Mouse (Mus musculus): Measurements from ENCODE around the gene Slc2a5. TPM values are rescaled to one million over a fixed set of nuclear protein-coding genes. Genes with fewer than 3 reads are reported as not detected.

Slc2a5 gene
- polyA plus RNA-seq, 1 experiment from 2014 or later: 1.7 TPM

DNA sequence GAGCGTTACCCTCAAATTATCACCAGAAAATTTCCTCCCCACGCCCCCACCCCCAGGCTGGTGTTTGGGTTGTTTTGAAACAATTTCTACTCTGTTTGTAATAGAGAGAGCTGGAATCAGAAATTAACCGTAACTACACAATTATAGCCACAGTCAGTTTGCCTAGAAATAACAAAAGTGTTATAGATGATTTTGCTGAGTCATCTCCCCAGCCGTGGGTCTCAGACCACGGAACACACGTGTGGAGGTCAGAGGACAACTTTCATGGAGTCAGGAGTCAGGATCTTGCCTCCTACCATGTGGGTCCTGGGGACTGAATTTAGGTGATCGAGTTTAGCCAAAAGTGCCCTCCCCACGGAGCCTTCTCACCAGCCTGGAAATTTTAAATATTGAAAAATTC, 58.0 kb downstream of the Slc2a5 start:
- Histone ChIP-seq H3K27me3 (no peaks in the 10 kb centered on the region), H3K36me3 (ENCODE audit: poor library complexity, severe bottlenecking) (no peaks in the 10 kb centered on the region), H3K27ac (no peak overlapping the region), H3K4me2 (no peak overlapping the region), H3K4me3 (no peak overlapping the region), H3K4me1 (0 out of 2 replicates have a peak, but pooled peaks cover 3% of the 10 kb centered on the region), H3K9ac (no peak overlapping the region), H3K9me3 (replicated peaks) (no peaks in the 10 kb centered on the region)
- no peak for ATAC-seq
- 80% methylated on average over 8 of the region's 8 CpGs for WGBS

DNA sequence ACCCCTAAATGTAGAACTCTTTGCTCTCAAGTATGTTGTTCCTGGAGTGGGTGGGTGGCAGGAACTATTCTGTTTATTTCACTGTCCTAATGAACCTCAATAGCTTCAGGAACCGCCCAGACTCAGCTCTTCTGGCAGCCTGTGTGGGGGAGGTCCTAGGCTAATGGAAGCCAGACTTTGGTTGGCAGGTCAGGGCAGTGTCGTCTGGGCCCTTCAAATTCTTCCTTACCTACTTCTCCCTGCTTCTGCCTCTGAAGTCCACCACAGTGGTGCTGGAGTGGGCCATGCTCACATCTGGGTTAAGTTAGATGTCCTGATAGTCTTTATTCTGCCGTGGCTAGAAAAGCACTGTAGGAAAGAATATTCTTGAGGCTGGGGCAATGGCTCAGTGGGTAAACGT, 59.0 kb downstream of the Slc2a5 start:
- Histone ChIP-seq H3K9me3 (replicated peaks) (no peaks in the 10 kb centered on the region), H3K4me3 (no peak overlapping the region), H3K9ac (no peak overlapping the region), H3K27ac (no peak overlapping the region), H3K4me2 (no peak overlapping the region), H3K4me1 (0 out of 2 replicates have a peak, but pooled peaks cover 3% of the 10 kb centered on the region), H3K27me3 (no peaks in the 10 kb centered on the region), H3K36me3 (ENCODE audit: poor library complexity, severe bottlenecking) (no peaks in the 10 kb centered on the region)
- no peak for ATAC-seq
- WGBS: 55% methylated on average over 4 of the region's 4 CpGs

DNA sequence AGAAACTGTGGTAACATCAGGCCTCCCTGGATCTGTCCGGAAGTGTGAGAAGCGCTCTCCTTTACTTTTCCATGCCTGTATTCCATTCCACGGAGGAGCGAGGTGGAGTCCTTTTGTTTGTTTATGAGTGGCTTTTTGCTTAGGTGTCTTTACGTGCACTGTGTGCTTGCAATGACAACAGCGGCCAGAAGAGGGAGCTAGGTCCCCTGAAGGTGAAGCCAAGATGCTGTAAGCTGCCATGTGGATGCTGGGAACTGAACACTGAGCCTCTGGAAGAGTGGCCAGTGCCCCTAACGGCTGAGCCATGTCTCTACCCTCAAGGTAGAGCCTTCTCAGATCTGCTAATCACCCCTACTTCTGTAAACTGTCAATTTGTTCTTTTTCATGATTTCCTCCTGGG, 62.2 kb downstream of the Slc2a5 start:
- 0 out of 2 replicates have a peak, but pooled peaks cover 3% of the 10 kb centered on the region for H3K4me1 ChIP-seq
- no peak overlapping the region for H3K4me3 ChIP-seq
- no peak overlapping the region for H3K9ac ChIP-seq
- H3K36me3 ChIP-seq (ENCODE audit: poor library complexity, severe bottlenecking): no peaks in the 10 kb centered on the region
- no peak for ATAC-seq
- H3K27ac ChIP-seq: no peak overlapping the region
- no peak overlapping the region for H3K4me2 ChIP-seq
- H3K9me3 ChIP-seq (replicated peaks): no peaks in the 10 kb centered on the region
- 91% methylated on average over 7 of the region's 7 CpGs for WGBS
- no peaks in the 10 kb centered on the region for H3K27me3 ChIP-seq

DNA sequence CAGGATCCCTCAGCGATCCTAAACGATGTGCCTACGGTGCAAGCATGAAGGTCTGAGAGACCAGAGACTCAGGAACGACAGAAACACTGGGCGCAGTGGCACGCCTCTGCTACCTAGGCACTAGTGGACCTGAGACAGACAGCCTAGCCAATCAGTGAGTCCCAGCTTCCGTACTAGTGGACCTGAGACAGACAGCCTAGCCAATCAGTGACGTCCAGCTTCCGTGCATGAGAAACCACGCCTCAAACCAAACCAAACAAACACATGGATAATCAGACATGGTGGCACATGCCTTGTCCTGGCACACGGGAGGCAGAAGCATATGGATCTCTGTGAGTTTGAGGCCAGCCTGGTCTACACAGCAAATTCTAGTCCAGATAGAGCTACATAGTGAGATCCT, 69.2 kb downstream of the Slc2a5 start:
- H3K9me3 ChIP-seq (replicated peaks): no peaks in the 10 kb centered on the region
- WGBS: 48% methylated on average over 11 of the region's 11 CpGs
- H3K4me1 ChIP-seq: no peaks in the 10 kb centered on the region
- H3K27ac ChIP-seq: no peak overlapping the region
- no peaks in the 10 kb centered on the region for H3K36me3 ChIP-seq (ENCODE audit: poor library complexity, severe bottlenecking)
- H3K27me3 ChIP-seq: no peaks in the 10 kb centered on the region
- no peak for ATAC-seq
- no peak overlapping the region for H3K9ac ChIP-seq
- H3K4me2 ChIP-seq: no peak overlapping the region
- H3K4me3 ChIP-seq: no peak overlapping the region

DNA sequence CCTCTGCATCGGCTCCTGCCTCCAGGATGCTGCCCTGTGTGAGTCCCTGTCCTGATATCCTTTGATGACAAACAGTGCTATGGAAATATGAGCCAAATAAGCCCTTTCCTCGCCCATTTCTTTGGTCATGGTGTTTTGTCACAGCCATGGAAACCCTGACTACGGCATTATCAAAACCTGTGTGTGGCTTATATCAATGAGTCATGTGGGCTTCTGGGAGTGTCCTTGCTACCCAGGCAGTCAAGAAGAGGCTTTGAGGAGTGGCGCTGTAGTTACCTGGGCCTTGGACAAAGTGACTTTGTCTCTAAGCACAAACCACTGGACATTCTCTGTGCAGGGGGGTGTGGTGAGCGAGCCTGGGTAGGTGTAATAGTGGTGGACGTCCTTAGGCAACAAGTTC, 73.1 kb downstream of the Slc2a5 start:
- WGBS: 85% methylated on average over 6 of the region's 6 CpGs
- no peak for ATAC-seq

More for the DNA sequence above, 73.1 kb downstream of the Slc2a5 start:
- Histone ChIP-seq H3K27me3 (no peaks in the 10 kb centered on the region), H3K4me2 (no peak overlapping the region), H3K9me3 (replicated peaks) (no peaks in the 10 kb centered on the region), H3K4me1 (no peaks in the 10 kb centered on the region), H3K4me3 (no peak overlapping the region), H3K36me3 (ENCODE audit: poor library complexity, severe bottlenecking) (no peaks in the 10 kb centered on the region), H3K9ac (no peak overlapping the region), H3K27ac (no peak overlapping the region)

Other genes with a start within 250 kb of the Slc2a5 start
- gene Spsb1, start 164.2 kb upstream of the Slc2a5 start, polyA plus RNA-seq (2015; fragmentation: Nextera tagmentation; extraction: Ambion mirVana): 4.5 and 5.1 TPM in 2 replicates
- gene H6pd, start 110.3 kb upstream of the Slc2a5 start, polyA plus RNA-seq (2015; fragmentation: Nextera tagmentation; extraction: Ambion mirVana): 0.98 and 1.4 TPM in 2 replicates
- gene Gpr157, start 31.9 kb upstream of the Slc2a5 start, polyA plus RNA-seq (2015; fragmentation: Nextera tagmentation; extraction: Ambion mirVana): 0.08 and 0.19 TPM in 2 replicates
- gene Slc2a7, start 29.7 kb downstream of the Slc2a5 start, polyA plus RNA-seq (2015; fragmentation: Nextera tagmentation; extraction: Ambion mirVana): not detected in 2 replicates
- 0.16 TPM in 1 of 2 replicates, not detected in the other for gene Car6, start 82.0 kb downstream of the Slc2a5 start, polyA plus RNA-seq (2015; fragmentation: Nextera tagmentation; extraction: Ambion mirVana)
- gene Eno1, start 117.4 kb downstream of the Slc2a5 start, polyA plus RNA-seq (2015; fragmentation: Nextera tagmentation; extraction: Ambion mirVana): 1,143 and 1,198 TPM in 2 replicates
- 26.1 and 32.9 TPM in 2 replicates for gene Rere, start 162.4 kb downstream of the Slc2a5 start, polyA plus RNA-seq (2015; fragmentation: Nextera tagmentation; extraction: Ambion mirVana)